Mouse (Mus musculus) kidney, postnatal 4 days (tissue): ENCODE results near the gene Atg4c.

Experiments
- DNase-seq, 2 experiments: peaks; one replicate each; pipeline ENCODE4 v3.0.0; 2021; ENCODE audit warnings: mixed read lengths in 2 of 2

The Atg4c gene

GRCm38 (mm10) chr4:99186412-99187125, 7.2 kb upstream of the Atg4c start:
- no peak for DNase-seq

- no peak for DNase-seq
These were observed 1.1 kb upstream of the Atg4c start for GRCm38 (mm10) chr4:99192640-99193039.

- no peak for DNase-seq
These were observed 520 bp upstream of the Atg4c start for GRCm38 (mm10) chr4:99193214-99193613.

- DNase-seq = no peak
These were observed 1.1 kb downstream of the Atg4c start for GRCm38 (mm10) chr4:99194826-99195225.

GRCm38 (mm10) chr4:99198721-99199120, 5.0 kb downstream of the Atg4c start:
- DNase-seq = no peak

- no peak for DNase-seq
These were observed 6.1 kb downstream of the Atg4c start for GRCm38 (mm10) chr4:99199757-99200251.

- no peak for DNase-seq
These were observed 6.8 kb downstream of the Atg4c start for GRCm38 (mm10) chr4:99200383-99201136.

GRCm38 (mm10) chr4:99205773-99206172, 12.0 kb downstream of the Atg4c start:
- DNase-seq = no peak

- no peak for DNase-seq
These were observed 12.6 kb downstream of the Atg4c start for GRCm38 (mm10) chr4:99206356-99206755.

- no peak for DNase-seq
These were observed 16.4 kb downstream of the Atg4c start for GRCm38 (mm10) chr4:99210087-99210486.

- DNase-seq = no peak
These were observed 17.9 kb downstream of the Atg4c start for GRCm38 (mm10) chr4:99211606-99212005.

- no peak for DNase-seq
These were observed 19.4 kb downstream of the Atg4c start for GRCm38 (mm10) chr4:99213123-99213522.

GRCm38 (mm10) chr4:99222221-99222620, 28.5 kb downstream of the Atg4c start:
- DNase-seq = no peak

GRCm38 (mm10) chr4:99224790-99225189, 31.1 kb downstream of the Atg4c start:
- no peak for DNase-seq

- DNase-seq = peak in 1 of 2 experiments; percentile 5
These were observed 33.5 kb downstream of the Atg4c start for GRCm38 (mm10) chr4:99227226-99227625.

- no peak for DNase-seq
These were observed 35.6 kb downstream of the Atg4c start for GRCm38 (mm10) chr4:99229371-99229770.

GRCm38 (mm10) chr4:99235203-99235856, 41.6 kb downstream of the Atg4c start:
- DNase-seq = no peak

- no peak for DNase-seq
These were observed 44.6 kb downstream of the Atg4c start for GRCm38 (mm10) chr4:99238305-99238704.

- no peak for DNase-seq
These were observed 47.9 kb downstream of the Atg4c start for GRCm38 (mm10) chr4:99241674-99242073.

- DNase-seq = no peak
These were observed 55.6 kb downstream of the Atg4c start for GRCm38 (mm10) chr4:99249358-99249757.

- DNase-seq = no peak
These were observed 56.1 kb downstream of the Atg4c start for GRCm38 (mm10) chr4:99249826-99250225.

GRCm38 (mm10) chr4:99252957-99253356, 59.2 kb downstream of the Atg4c start:
- no peak for DNase-seq

GRCm38 (mm10) chr4:99263191-99263590, 69.5 kb downstream of the Atg4c start:
- DNase-seq = no peak

GRCm38 (mm10) chr4:99263663-99264062, 69.9 kb downstream of the Atg4c start:
- DNase-seq = peak in 1 of 2 experiments; percentile 6
